Mouse (Mus musculus) forebrain, postnatal 0 days (tissue): ENCODE data around the gene Pelo. TPM values are rescaled to one million over a fixed set of nuclear protein-coding genes. Genes with fewer than 3 reads are reported as not detected.

Experiments
- ATAC-seq: fragments of 200-750 bp; cut with Nextera tagmentation; 2 replicates; pipeline ENCODE4 v1.8.0; 2017; ENCODE audit warnings: mild to moderate bottlenecking, moderate library complexity
- DNase-seq: peaks from one replicate; pipeline ENCODE4 v3.0.0-alpha.2; 2015
- H3K27ac ChIP-seq: fragments of 300-500 bp; sonication (generic); 2 replicates; pipeline ENCODE4 v1.5.1; 2014; ENCODE audit warnings: low read depth, mild to moderate bottlenecking, antibody characterized with exemption, low read length, moderate library complexity, mixed read lengths
- H3K27me3 ChIP-seq: fragments of 300-500 bp; sonication (generic); 2 replicates; pipeline ENCODE4 v1.6.1; 2014; ENCODE audit warnings: mild to moderate bottlenecking, low read length, mixed read lengths; ENCODE audit not compliant: insufficient read depth
- H3K36me3 ChIP-seq: fragments of 300-500 bp; sonication (generic); 2 replicates; pipeline ENCODE4 v1.6.1; 2014; ENCODE audit warnings: mild to moderate bottlenecking, moderate library complexity; ENCODE audit not compliant: insufficient read depth
- H3K4me1 ChIP-seq: fragments of 300-500 bp; sonication (generic); 2 replicates; pipeline ENCODE4 v1.6.1; 2014; ENCODE audit warnings: antibody characterized with exemption; ENCODE audit not compliant: insufficient read depth
- H3K4me2 ChIP-seq: fragments of 300-500 bp; sonication (generic); 2 replicates; pipeline ENCODE4 v1.6.1; 2014; ENCODE audit warnings: low read depth, mild to moderate bottlenecking, moderate library complexity
- H3K4me3 ChIP-seq: fragments of 300-500 bp; sonication (generic); 2 replicates; pipeline ENCODE4 v1.5.1; 2014; ENCODE audit warnings: low read depth, low read length, mixed read lengths
- H3K9ac ChIP-seq: fragments of 300-500 bp; sonication (generic); 2 replicates; pipeline ENCODE4 v1.6.1; 2014; ENCODE audit warnings: mild to moderate bottlenecking
- H3K9me3 ChIP-seq: fragments of 300-500 bp; sonication (generic); 2 replicates; pipeline ENCODE4 v1.6.1; 2016; ENCODE audit warnings: low read length
- CTCF ChIP-seq: sonication (generic); IDR thresholded peaks from 2 replicates; pipeline ENCODE4 v1.5.1; 2016; ENCODE audit warnings: antibody characterized with exemption, control low read depth, low read depth
- WGBS: fragments of 180-500 bp; shearing (Covaris S2); extraction: QIAGEN DNeasy Blood & Tissue Kit; methylation state at CpG from one replicate; pipeline ENCODE4 v1.1.7; 2014; 5-methylcytosine and 5-hydroxymethylcytosine counted together
- polyA plus RNA-seq: library from polyadenylated mRNA; unstranded; fragments of >200 nt; fragmentation: Nextera tagmentation; extraction: Ambion mirVana; gene quantifications from 2 replicates; pipeline ENCODE4 v1.2.1, GENCODE M21; 2015
- total RNA-seq: library from RNA; depleted of rRNA; stranded (reverse); fragments of >200 nt; gene quantifications from 2 replicates; pipeline ENCODE4 v1.2.3, GENCODE M21; 2014

The Pelo gene
- total and polyA plus RNA-seq, 2 experiments from 2014 or later, result 6.2 to 10.1 TPM

- H3K9ac ChIP-seq, result no peak overlapping the region
- no peak for ATAC-seq
- no peaks in the 10 kb centered on the region for H3K4me1 ChIP-seq
- 91% methylated on average over 3 of the region's 3 CpGs for WGBS
- TF ChIP-seq CTCF, result no peak
- H3K36me3 ChIP-seq, result no peaks in the 10 kb centered on the region
- H3K9me3 ChIP-seq, result no peaks in the 10 kb centered on the region
- H3K4me2 ChIP-seq, result no peak overlapping the region
- no peak overlapping the region for H3K4me3 ChIP-seq
- DNase-seq, result no peak
- H3K27me3 ChIP-seq, result no peaks in the 10 kb centered on the region
- H3K27ac ChIP-seq, result no peak overlapping the region
These were observed 18.6 kb downstream of the Pelo start for GRCm38 (mm10) chr13:115071431-115071830.

GRCm38 (mm10) chr13:115067968-115068330, 22.0 kb downstream of the Pelo start:
- Histone ChIP-seq H3K36me3 (no peaks in the 10 kb centered on the region), H3K9me3 (no peaks in the 10 kb centered on the region), H3K4me1 (no peaks in the 10 kb centered on the region), H3K4me3 (no peak overlapping the region), H3K27ac (no peak overlapping the region), H3K4me2 (no peak overlapping the region), H3K9ac (no peak overlapping the region), H3K27me3 (no peaks in the 10 kb centered on the region)
- 100% methylated on average over 1 of the region's 1 CpGs for WGBS
- DNase-seq, result no peak
- ATAC-seq, result no peak
- no peak for TF ChIP-seq CTCF

- Histone ChIP-seq H3K4me3 (no peak overlapping the region), H3K4me2 (no peak overlapping the region), H3K36me3 (no peaks in the 10 kb centered on the region), H3K27ac (no peak overlapping the region), H3K9ac (no peak overlapping the region), H3K9me3 (no peaks in the 10 kb centered on the region), H3K4me1 (no peaks in the 10 kb centered on the region), H3K27me3 (no peaks in the 10 kb centered on the region)
- DNase-seq, result no peak
- ATAC-seq, result no peak
- TF ChIP-seq CTCF, result no peak
- WGBS, result 91% methylated on average over 4 of the region's 4 CpGs
These were observed 22.5 kb downstream of the Pelo start for GRCm38 (mm10) chr13:115067324-115067967.

- Histone ChIP-seq H3K9ac (no peak overlapping the region), H3K27ac (no peak overlapping the region), H3K4me2 (no peak overlapping the region), H3K27me3 (no peaks in the 10 kb centered on the region), H3K36me3 (no peaks in the 10 kb centered on the region), H3K9me3 (no peaks in the 10 kb centered on the region), H3K4me3 (no peak overlapping the region), H3K4me1 (no peaks in the 10 kb centered on the region)
- no peak for DNase-seq
- ATAC-seq, result no peak
- no peak for TF ChIP-seq CTCF
- 82% methylated on average over 5 of the region's 5 CpGs for WGBS
These were observed 32.4 kb downstream of the Pelo start for GRCm38 (mm10) chr13:115057555-115057954.

DNA sequence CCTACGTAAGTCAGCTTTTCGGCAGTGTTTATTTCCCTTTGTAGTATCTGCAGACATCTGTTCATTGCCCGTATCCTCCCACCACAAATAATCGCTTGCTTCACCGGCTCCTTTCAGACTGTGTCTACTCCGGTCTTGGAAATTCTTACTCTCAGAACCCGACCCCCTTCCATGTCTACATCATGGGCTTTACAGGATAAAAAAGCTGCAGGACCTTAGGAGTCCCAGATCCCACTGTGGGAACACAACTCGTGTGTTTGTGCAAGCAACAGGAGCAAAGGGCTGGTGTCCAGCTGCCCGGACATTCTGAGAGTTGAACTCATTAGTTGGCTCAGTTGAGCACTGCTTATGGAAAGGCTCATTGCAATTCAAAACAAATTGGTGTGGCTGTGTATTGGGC, 35.2 kb downstream of the Pelo start:
- H3K27me3 ChIP-seq, result no peaks in the 10 kb centered on the region
- H3K4me1 ChIP-seq, result no peaks in the 10 kb centered on the region
- H3K4me3 ChIP-seq, result no peak overlapping the region
- no peak overlapping the region for H3K9ac ChIP-seq
- 11% methylated on average over 9 of the region's 9 CpGs for WGBS
- no peak for TF ChIP-seq CTCF
- no peaks in the 10 kb centered on the region for H3K36me3 ChIP-seq
- no peak overlapping the region for H3K27ac ChIP-seq
- ATAC-seq (no peak), DNase-seq (no peak)
- H3K9me3 ChIP-seq, result no peaks in the 10 kb centered on the region
- H3K4me2 ChIP-seq, result peak overlapping the region; percentile 23; the same call in 1 of the 2 replicates

GRCm38 (mm10) chr13:115052568-115052967, 37.4 kb downstream of the Pelo start:
- no peak overlapping the region for H3K27ac ChIP-seq
- TF ChIP-seq CTCF, result no peak
- no peak overlapping the region for H3K4me3 ChIP-seq
- peak; percentile 74 for ATAC-seq
- no peaks in the 10 kb centered on the region for H3K4me1 ChIP-seq
- H3K9me3 ChIP-seq, result no peaks in the 10 kb centered on the region
- no peak overlapping the region for H3K9ac ChIP-seq
- H3K4me2 ChIP-seq, result no peak overlapping the region
- WGBS, result 56% methylated on average over 7 of the region's 7 CpGs
- no peaks in the 10 kb centered on the region for H3K27me3 ChIP-seq
- DNase-seq, result peak; percentile 48
- no peaks in the 10 kb centered on the region for H3K36me3 ChIP-seq

DNA sequence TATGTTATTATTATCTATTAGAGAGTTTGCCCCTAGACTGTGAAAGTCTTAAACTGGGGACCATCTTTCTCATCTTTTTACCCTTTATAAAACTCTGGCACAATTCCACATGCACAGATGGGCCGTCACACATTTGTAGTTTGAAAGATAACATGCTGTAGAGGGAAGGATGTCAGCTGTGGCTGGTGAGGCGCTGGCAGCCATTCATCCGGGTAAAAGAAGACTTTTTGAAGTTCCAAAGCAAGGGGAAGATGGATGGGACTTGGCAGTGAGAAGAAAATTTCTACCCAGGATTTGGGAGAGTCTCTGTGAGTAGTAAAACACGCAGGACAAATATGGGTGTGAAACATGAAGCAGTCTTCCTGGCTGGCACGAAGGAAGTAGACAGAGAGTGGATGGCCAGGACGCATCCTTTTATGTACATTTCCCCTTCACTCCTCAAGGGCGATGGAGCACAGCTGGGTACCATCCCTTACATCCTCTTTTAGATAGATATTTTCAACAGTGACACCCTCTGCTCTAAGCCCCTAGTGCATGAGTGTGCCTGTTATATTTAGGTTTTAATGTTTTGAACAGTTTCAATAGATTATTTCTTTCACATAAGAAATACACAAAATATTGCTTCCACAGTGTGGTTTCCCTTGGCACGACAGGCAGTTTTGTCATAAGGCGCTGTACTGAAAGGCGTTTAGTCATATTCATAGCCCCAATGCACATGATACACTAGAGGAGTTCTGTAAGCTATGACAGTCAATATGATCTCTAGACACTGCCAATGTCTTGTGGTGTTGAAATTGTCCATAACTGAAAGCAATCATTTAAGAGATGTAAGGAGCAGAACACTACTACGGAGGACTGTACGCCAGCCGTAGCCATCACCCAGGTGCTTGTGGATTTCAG, 39.1 kb downstream of the Pelo start:
- DNase-seq, result peak; percentile 57

More for the DNA sequence above, 39.1 kb downstream of the Pelo start:
- 68% methylated on average over 13 of the region's 13 CpGs for WGBS
- H3K9ac ChIP-seq, result no peak overlapping the region
- H3K4me1 ChIP-seq, result no peaks in the 10 kb centered on the region
- H3K27me3 ChIP-seq, result no peaks in the 10 kb centered on the region
- H3K36me3 ChIP-seq, result no peaks in the 10 kb centered on the region
- H3K4me2 ChIP-seq, result no peak overlapping the region
- peak; percentile 78 for ATAC-seq
- no peak for TF ChIP-seq CTCF
- H3K27ac ChIP-seq, result no peak overlapping the region
- H3K4me3 ChIP-seq, result no peak overlapping the region
- no peaks in the 10 kb centered on the region for H3K9me3 ChIP-seq
